Mouse (Mus musculus): ENCODE data around the gene 4930467E23Rik. TPM values are rescaled to one million over a fixed set of nuclear protein-coding genes. Genes with fewer than 3 reads are reported as not detected.
"Not testable (repeated sequence)": the region's sequence is repeated elsewhere in the genome, so short reads cannot be mapped to it uniquely, and the experiment has no call there.

The 4930467E23Rik gene
- total RNA-seq, 2 experiments from 2014 or later: not detected

DNA sequence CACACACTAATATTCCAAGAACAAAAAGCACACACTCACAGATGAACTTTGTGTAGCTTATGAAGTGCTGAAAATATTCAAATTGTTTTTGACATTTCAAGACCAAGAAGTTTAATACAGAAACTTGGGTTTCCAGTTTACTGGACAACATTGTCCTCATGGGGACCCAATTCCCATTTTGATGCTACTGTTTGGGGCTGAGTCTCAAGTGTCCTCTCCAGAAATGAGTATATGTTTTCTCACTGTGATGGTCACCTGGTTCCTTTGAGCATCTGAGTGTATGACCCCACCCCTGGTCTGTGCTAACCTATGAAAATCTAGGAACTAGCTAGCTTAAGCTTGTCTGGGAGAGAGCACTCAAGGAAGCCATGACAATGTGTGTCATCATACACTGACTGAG, 20.4 kb upstream of the 4930467E23Rik start:
- DNase-seq; intact Hi-C loops (cut with DNase I): not testable (repeated sequence)

DNA sequence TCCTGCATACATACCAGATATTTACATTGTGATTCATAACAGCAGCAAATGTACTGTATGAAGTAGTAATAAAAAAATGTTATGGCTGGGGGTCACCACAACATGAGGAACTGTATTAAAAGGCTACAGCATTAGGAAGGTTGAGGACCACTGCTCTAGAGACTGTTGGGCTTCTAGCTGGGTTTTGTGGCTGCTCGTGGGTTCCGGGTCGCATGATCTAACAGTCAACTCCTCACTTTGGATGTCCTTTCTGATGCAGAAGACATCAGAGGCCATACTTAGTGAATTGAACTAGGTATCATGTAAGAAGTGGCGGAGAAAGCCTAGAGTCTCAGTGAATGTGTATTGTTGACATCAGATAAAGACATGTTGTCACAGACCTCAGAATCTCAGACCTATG, 19.9 kb upstream of the 4930467E23Rik start:
- not testable (repeated sequence) for DNase-seq

DNA sequence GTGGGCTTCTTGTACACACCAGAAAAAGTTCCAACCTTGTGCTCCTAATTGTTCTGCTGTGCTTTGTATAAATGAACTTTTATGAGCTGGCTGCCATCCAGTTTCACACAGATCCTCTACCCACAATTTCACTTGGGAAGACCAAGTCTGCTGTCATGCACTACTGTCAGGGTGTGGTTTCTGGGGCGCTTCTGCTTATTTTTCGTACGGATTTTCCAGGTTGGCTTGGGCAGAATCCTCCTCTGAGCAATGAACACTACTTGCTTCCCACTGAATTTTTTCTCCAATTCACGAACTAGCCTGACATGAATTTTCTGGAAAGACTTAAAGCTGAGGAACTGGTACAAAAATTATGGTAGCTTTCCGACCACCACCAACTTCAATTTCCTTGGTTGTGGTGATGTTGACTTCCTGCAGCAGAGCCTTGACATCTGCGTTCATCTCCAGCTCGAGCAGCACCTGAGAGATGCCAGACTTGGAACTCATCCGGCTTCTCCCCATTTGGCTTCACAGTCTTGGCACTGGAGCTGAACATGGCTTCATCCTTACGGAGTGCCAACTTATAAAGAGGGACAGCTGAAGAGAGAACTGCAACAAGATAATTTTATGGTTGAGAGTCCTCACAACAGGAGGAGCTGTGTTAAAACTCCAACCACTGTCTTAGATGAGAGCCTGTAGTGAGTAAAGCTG, 18.1 kb upstream of the 4930467E23Rik start:
- intact Hi-C loops (cut with DNase I): not testable (repeated sequence)

More for the DNA sequence above, 19.9 kb upstream of the 4930467E23Rik start:
- intact Hi-C loops (cut with DNase I): not testable (repeated sequence)

DNA sequence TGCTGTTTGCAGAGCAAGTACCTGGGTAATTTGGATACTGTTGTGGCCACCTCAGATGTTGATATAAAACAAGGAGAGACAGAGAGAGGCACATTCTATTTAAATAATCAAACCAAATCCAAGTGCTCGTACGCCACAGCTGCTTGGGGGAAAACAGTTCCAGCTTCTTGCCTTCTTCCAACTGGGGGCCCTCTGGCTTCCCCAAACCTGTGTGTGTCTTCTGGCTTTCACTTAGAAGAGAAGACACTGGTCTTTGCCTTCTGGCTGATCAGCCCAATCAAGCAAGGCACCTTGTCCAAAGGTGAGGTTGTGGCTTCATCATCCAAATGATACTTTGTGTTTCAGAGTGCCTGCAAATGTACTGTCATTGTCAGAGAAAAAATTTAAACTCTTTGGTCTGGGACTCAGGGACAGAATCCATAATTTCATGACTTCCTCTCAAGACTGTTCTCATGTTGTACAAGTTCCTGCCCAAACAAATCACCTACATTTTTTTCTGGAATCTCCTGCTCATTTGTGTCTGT, 17.1 kb upstream of the 4930467E23Rik start:
- intact Hi-C loops (cut with DNase I); DNase-seq: not testable (repeated sequence)

More for the DNA sequence above, 18.1 kb upstream of the 4930467E23Rik start:
- DNase-seq: not testable (repeated sequence)

DNA sequence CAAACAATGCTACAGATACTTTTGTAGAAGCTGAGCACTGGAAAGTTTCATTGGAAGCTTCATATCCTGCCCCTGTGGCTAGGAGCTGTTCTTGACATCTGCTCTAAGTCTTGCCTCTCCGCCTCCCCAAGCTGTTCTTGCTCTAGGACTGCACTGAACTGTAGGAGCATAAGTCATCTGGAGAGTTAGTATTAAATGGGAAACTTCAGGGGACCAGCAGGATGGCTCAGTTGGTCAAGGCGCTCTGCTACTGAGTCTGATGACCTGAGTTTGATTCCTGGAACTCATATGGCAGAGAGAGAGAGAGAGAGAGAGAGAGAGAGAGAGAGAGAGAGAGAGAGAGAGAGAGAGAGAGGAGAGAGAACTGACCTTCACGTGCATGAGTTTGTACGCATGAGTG, 16.6 kb upstream of the 4930467E23Rik start:
- DNase-seq; intact Hi-C loops (cut with DNase I): not testable (repeated sequence)

- peak; percentile 5 for DNase-seq
- intact Hi-C loops (cut with DNase I): not testable (repeated sequence)
These were observed 16.0 kb upstream of the 4930467E23Rik start for GRCm38 (mm10) chr8:19713232-19713834.

DNA sequence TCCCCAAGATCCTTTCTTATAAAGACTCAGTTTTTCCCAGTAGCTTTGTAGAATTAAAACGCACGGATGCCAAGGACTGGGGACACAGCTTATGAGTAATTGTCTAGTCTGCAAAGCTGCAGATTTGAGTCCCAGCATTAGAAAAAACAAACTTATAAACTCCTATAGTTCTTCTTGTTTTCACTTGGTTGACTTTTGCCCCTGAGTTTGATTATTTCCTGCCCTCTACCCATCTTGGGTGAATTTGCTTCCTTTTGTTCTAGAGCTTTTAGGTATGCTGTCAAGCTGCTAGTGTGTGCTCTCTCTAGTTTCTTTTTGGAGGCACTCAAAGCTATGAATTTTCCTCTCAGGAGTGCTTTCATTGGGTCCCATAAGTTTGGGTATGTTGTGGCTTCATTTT, 14.9 kb upstream of the 4930467E23Rik start:
- DNase-seq; intact Hi-C loops (cut with DNase I): not testable (repeated sequence)

GRCm38 (mm10) chr8:19715266-19715665, 14.1 kb upstream of the 4930467E23Rik start:
- intact Hi-C loops (cut with DNase I); DNase-seq: not testable (repeated sequence)

GRCm38 (mm10) chr8:19717851-19718250, 11.5 kb upstream of the 4930467E23Rik start:
- DNase-seq; intact Hi-C loops (cut with DNase I): not testable (repeated sequence)

GRCm38 (mm10) chr8:19719513-19719912, 9.9 kb upstream of the 4930467E23Rik start:
- DNase-seq; intact Hi-C loops (cut with DNase I): not testable (repeated sequence)

GRCm38 (mm10) chr8:19724871-19725270, 4.5 kb upstream of the 4930467E23Rik start:
- intact Hi-C loops (cut with DNase I); DNase-seq: not testable (repeated sequence)

- intact Hi-C loops (cut with DNase I); DNase-seq: not testable (repeated sequence)
These were observed 22.4 kb downstream of the 4930467E23Rik start for GRCm38 (mm10) chr8:19751773-19752172.

DNA sequence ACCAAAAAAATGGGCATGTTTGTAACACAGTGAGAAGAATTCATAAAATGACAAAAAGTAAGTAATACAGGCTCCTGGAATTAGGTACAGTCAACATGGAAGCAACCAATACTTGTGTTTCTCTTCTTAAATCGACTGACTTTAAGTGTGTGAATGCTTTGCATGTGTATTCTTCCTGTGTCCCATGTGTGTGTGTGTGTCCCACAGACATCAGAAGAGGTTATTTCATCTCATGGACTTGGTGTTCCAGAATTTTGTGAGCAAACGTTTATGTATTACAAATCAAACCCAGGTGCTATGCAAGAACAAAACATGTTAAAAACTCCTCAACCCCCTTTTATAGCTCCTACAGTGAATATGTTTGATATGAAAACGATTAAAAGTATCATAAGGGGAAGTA, 24.8 kb downstream of the 4930467E23Rik start:
- DNase-seq; intact Hi-C loops (cut with DNase I): not testable (repeated sequence)

DNA sequence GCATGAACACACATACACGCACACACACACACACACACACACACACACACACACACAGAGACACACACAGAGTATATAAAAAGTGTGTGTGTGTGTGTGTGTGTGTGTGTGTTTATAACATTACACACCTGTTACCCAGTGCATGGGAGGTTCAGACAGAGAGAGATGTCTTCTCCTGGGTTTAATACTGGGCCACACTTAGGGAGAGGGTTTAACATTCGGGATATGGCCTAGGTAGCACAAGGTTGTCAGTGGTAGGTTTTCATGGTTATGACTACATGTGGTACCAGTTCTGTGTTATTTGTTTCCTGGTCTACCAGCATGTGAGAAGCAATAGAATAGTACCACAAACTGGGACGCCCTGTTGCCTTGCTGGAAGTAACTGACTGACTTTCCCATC, 25.6 kb downstream of the 4930467E23Rik start:
- DNase-seq; intact Hi-C loops (cut with DNase I): not testable (repeated sequence)

DNA sequence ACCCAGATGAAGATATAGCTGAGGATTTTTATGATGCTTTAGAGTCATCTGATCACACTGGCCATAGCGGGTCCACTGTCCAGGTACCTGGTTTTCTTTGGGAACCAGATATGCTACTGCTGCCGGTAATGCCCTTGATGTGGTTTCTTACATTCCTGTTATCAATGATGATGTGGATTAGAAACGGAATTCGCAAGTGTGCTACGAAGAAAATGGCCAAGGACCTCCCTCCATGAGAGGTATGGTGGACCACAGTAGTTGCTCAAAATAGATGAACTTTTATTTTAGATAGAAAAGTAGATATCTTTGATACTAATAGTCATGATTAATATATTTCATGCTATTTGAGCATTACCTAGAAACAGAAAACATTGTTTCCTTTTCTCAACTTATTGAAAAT, 32.3 kb downstream of the 4930467E23Rik start:
- intact Hi-C loops (cut with DNase I); DNase-seq: not testable (repeated sequence)

DNA sequence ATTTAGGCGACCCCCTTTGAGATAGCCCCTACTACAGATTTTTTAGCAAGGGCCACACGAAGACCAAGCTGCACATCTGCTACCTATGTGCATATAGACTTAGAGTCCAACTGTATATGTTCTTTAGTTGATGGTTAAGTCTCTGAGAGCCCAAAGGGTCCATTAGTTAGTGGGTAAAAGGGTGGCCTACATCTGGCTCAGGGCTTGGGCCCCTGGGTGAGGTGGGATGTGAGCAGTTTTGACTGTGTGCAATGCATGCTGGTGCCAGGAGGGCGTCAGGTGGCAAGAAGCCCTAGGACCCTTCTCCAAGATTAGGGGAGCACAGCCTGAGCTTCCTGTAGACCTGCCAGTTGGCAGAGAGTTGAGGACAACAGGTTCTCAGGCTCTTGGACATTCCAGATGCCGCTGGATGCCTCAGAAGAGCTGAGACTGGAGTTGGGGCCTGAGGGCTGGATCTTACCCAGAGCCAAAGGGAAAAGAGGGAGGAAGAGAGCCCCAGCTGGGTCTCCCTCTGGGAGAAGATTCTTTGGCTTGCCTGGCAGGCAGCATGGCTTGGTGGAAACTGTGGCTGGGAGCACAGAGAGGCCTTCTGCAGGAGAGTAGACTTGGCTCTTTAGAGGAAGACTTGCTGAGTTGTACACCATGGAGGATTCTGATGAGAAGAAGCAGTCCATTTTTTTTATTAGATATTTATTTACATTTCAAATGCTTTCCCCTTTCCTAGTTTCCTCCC, 33.6 kb downstream of the 4930467E23Rik start:
- DNase-seq; intact Hi-C loops (cut with DNase I): not testable (repeated sequence)

DNA sequence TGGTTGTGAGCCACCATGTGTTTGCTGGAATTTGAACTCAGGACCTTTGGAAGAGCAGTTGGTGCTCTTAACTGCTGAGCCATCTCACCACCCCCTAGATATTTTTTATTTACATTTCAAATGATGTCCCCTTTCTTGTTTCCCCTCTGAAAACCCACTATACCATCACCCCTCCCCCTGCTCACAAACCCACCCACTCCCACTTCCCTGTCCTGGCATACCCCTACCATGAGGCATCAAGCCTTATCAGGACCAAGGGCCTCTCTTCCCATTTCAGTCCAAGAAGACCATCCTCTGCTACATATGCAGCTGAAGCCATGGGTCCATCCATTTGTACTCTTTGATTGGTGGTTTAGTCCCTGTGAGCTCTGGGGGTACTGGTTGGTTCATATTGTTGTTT, 36.2 kb downstream of the 4930467E23Rik start:
- DNase-seq; intact Hi-C loops (cut with DNase I): not testable (repeated sequence)

GRCm38 (mm10) chr8:19773461-19773860, 44.1 kb downstream of the 4930467E23Rik start:
- intact Hi-C loops (cut with DNase I); DNase-seq: not testable (repeated sequence)

GRCm38 (mm10) chr8:19776311-19776710, 46.9 kb downstream of the 4930467E23Rik start:
- DNase-seq; intact Hi-C loops (cut with DNase I): not testable (repeated sequence)

DNA sequence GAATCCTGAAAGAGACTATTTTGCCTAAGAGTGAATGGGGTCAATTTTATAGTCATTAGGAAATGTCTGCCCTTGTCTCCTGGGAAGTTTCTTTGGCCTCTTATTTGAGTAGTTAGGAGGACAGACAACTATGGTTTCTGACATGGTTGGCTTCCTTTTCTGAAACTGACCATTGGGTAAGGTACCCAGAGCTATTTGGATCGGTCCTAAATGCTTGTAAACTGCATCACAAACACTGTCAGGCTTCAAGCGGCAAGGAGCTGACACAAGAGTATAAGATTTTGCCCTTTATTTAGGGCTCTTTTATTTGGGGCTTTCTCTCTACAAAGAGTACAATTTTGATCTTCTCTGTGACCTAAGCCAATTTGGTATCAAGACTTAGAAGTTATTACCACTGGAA, 48.1 kb downstream of the 4930467E23Rik start:
- intact Hi-C loops (cut with DNase I); DNase-seq: not testable (repeated sequence)

DNA sequence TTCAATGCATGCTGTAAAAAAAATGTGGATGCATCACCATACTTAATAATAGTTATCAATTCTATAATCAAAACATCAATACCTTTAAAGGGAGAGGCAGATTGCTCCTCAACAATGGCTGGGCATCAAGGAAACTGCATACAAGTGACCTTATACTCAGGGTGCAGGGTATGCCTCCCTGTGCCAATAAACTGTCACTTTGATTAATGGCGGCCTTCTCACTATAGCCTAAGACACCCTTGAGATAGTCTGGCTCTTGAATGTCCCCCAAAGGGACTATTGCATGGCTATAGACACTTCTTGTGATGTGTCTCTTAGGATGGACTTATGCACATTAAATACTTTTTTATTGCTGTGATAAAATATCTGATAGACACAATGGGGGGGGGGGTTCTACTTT, 48.8 kb downstream of the 4930467E23Rik start:
- DNase-seq: not testable (repeated sequence)

More for the DNA sequence above, 48.8 kb downstream of the 4930467E23Rik start:
- intact Hi-C loops (cut with DNase I): not testable (repeated sequence)
